Mouse (Mus musculus): ENCODE measurements around the gene Timp2.

GRCm38 (mm10) chr11:118360907-118361341 is 5.4 kb upstream of the Timp2 start:
- no peak for TF ChIP-seq CTCF (IDR thresholded peaks at IDR 0.05; ENCODE audit: low read depth, low read length)
- TF ChIP-seq EP300 (IDR thresholded peaks at IDR 0.05; ENCODE audit: insufficient read depth, low read depth, low read length): no peak
